Mouse (Mus musculus): ENCODE results near the gene Gm10320. TPM values are rescaled to one million over a fixed set of nuclear protein-coding genes. Genes with fewer than 3 reads are reported as not detected.

The Gm10320 gene
- polyA plus RNA-seq, 2 experiments, result 0.85 to 0.96 TPM

DNA sequence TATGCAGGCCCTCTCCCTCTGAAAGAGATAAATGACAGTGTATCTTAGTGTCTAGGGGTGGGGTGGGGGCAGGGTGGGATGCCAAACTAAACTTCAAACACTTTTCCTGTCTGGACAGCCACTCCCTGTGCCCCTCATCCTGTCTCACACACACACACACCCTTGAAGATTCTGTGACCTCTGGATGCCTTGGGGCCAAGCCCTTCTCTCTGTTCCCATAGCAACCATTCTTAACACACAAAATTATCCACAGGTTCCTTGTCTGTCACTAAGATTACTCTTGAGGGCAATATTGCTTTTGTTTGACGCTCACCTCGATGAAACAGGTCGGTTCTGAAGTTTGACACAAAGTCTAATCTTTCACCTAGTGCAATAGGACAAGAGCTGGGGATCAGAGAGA is 39.5 kb upstream of the Gm10320 start:
- H3K4me2 ChIP-seq (ENCODE audit: low read depth), result no peak overlapping the region
- no peak overlapping the region for H3K9ac ChIP-seq (replicated peaks)
- H3K27me3 ChIP-seq (ENCODE audit: control insufficient read depth, insufficient read depth, low read length), result no peaks in the 10 kb centered on the region
- TF ChIP-seq CTCF (IDR thresholded peaks at IDR 0.05; ENCODE audit: low read depth) (no peak), EP300 (IDR thresholded peaks at IDR 0.05; ENCODE audit: low read depth) (no peak)
- H3K4me1 ChIP-seq (replicated peaks; ENCODE audit: control insufficient read depth in 2 of 2, insufficient read depth in 2 of 2, low read length in 1 of 2), result peaks cover 0 to 2% of the 10 kb centered on the region in 2 experiments; a peak in 1 of 4 replicates
- WGBS (ENCODE audit: insufficient replicate concordance), result 54% methylated on average over 3 of the region's 3 CpGs
- DNase-seq (ENCODE audit: low read depth in 3 of 3, low spot score in 3 of 3) (no peak), ATAC-seq (ENCODE audit: insufficient read depth) (no peak)
- H3K9me3 ChIP-seq (ENCODE audit: control insufficient read depth, low read length), result no peaks in the 10 kb centered on the region
- no peak overlapping the region for H3K4me3 ChIP-seq (ENCODE audit: insufficient read depth in 1 of 2, low read depth in 2 of 2, low read length in 2 of 2)
- H3K36me3 ChIP-seq (replicated peaks; ENCODE audit: control insufficient read depth, insufficient read depth, low read depth), result no peaks in the 10 kb centered on the region
- no peak overlapping the region for H3K27ac ChIP-seq

GRCm38 (mm10) chr13:98523719-98524316 is 32.0 kb upstream of the Gm10320 start:
- H3K27me3 ChIP-seq (ENCODE audit: control insufficient read depth, insufficient read depth, low read length), result no peaks in the 10 kb centered on the region
- ATAC-seq (ENCODE audit: insufficient read depth) (no peak), DNase-seq (ENCODE audit: low read depth in 3 of 3, low spot score in 3 of 3) (no peak)
- TF ChIP-seq EP300 (IDR thresholded peaks at IDR 0.05; ENCODE audit: low read depth), result no peak
- H3K4me2 ChIP-seq (ENCODE audit: low read depth), result no peak overlapping the region
- no peak overlapping the region for H3K4me3 ChIP-seq (ENCODE audit: insufficient read depth in 1 of 2, low read depth in 2 of 2, low read length in 2 of 2)
- H3K9ac ChIP-seq (replicated peaks), result no peak overlapping the region
- H3K36me3 ChIP-seq (replicated peaks; ENCODE audit: control insufficient read depth, insufficient read depth, low read depth), result no peaks in the 10 kb centered on the region
- WGBS (ENCODE audit: insufficient replicate concordance), result 69% methylated on average over 6 of the region's 6 CpGs
- H3K9me3 ChIP-seq (ENCODE audit: control insufficient read depth, low read length), result no peaks in the 10 kb centered on the region
- no peak overlapping the region for H3K27ac ChIP-seq
- H3K4me1 ChIP-seq (replicated peaks; ENCODE audit: control insufficient read depth in 2 of 2, insufficient read depth in 2 of 2, low read length in 1 of 2), result no peaks in the 10 kb centered on the region

- WGBS (ENCODE audit: insufficient replicate concordance), result 17% methylated on average over 11 of the region's 11 CpGs
- no peak for ATAC-seq (ENCODE audit: insufficient read depth)
- no peaks in the 10 kb centered on the region for H3K27me3 ChIP-seq (ENCODE audit: control insufficient read depth, insufficient read depth, low read length)
- no peaks in the 10 kb centered on the region for H3K4me1 ChIP-seq (replicated peaks; ENCODE audit: control insufficient read depth in 2 of 2, insufficient read depth in 2 of 2, low read length in 1 of 2)
- no peak overlapping the region for H3K9ac ChIP-seq (replicated peaks)
- H3K4me2 ChIP-seq (ENCODE audit: low read depth), result no peak overlapping the region
- no peaks in the 10 kb centered on the region for H3K36me3 ChIP-seq (replicated peaks; ENCODE audit: control insufficient read depth, insufficient read depth, low read depth)
- H3K27ac ChIP-seq, result no peak overlapping the region
- no peak overlapping the region for H3K4me3 ChIP-seq (ENCODE audit: insufficient read depth in 1 of 2, low read depth in 2 of 2, low read length in 2 of 2)
- TF ChIP-seq EP300 (IDR thresholded peaks at IDR 0.05; ENCODE audit: low read depth), result no peak
- no peak for TF ChIP-seq CTCF (IDR thresholded peaks at IDR 0.05; ENCODE audit: low read depth)
- no peaks in the 10 kb centered on the region for H3K9me3 ChIP-seq (ENCODE audit: control insufficient read depth, low read length)
- no peak for DNase-seq (ENCODE audit: low read depth in 3 of 3, low spot score in 3 of 3)
Observed at GRCm38 (mm10) chr13:98518341-98518740, 26.5 kb upstream of the Gm10320 start.

DNA sequence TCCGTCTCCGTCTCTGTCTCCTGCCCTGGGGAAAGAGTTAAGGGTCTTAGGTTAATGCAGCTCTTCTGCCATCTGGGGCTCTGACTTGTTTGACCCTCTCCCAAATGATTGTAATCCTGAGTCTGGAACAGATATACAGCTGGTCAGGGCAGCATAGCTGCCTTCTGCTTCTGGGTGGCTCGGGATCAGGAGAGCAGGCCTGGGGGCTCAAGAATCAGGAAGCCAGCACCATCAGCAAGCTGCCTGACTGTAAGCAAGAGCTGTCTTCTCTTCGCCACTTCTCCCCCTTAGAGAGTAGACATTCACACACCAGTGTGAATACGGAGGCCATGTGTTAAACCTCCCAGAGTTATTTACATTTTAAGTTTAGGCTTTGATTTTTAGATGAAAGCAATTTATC is 25.9 kb upstream of the Gm10320 start:
- no peaks in the 10 kb centered on the region for H3K4me1 ChIP-seq (replicated peaks; ENCODE audit: control insufficient read depth in 2 of 2, insufficient read depth in 2 of 2, low read length in 1 of 2)
- no peaks in the 10 kb centered on the region for H3K36me3 ChIP-seq (replicated peaks; ENCODE audit: control insufficient read depth, insufficient read depth, low read depth)
- DNase-seq (ENCODE audit: low read depth in 3 of 3, low spot score in 3 of 3), result no peak
- no peak overlapping the region for H3K27ac ChIP-seq
- no peak overlapping the region for H3K4me2 ChIP-seq (ENCODE audit: low read depth)
- ATAC-seq (ENCODE audit: insufficient read depth), result no peak
- H3K4me3 ChIP-seq (ENCODE audit: insufficient read depth in 1 of 2, low read depth in 2 of 2, low read length in 2 of 2), result no peak overlapping the region
- 46% methylated on average over 5 of the region's 5 CpGs for WGBS (ENCODE audit: insufficient replicate concordance)
- no peak overlapping the region for H3K9ac ChIP-seq (replicated peaks)
- no peak for TF ChIP-seq EP300 (IDR thresholded peaks at IDR 0.05; ENCODE audit: low read depth)
- TF ChIP-seq CTCF (IDR thresholded peaks at IDR 0.05; ENCODE audit: low read depth), result no peak
- H3K9me3 ChIP-seq (ENCODE audit: control insufficient read depth, low read length), result no peaks in the 10 kb centered on the region
- H3K27me3 ChIP-seq (ENCODE audit: control insufficient read depth, insufficient read depth, low read length), result no peaks in the 10 kb centered on the region

GRCm38 (mm10) chr13:98516985-98517384 is 25.2 kb upstream of the Gm10320 start:
- TF ChIP-seq CTCF (IDR thresholded peaks at IDR 0.05; ENCODE audit: low read depth), result no peak
- H3K4me3 ChIP-seq (ENCODE audit: insufficient read depth in 1 of 2, low read depth in 2 of 2, low read length in 2 of 2), result no peak overlapping the region
- H3K36me3 ChIP-seq (replicated peaks; ENCODE audit: control insufficient read depth, insufficient read depth, low read depth), result no peaks in the 10 kb centered on the region
- no peak overlapping the region for H3K4me2 ChIP-seq (ENCODE audit: low read depth)
- DNase-seq (ENCODE audit: low read depth in 3 of 3, low spot score in 3 of 3) (no peak), ATAC-seq (ENCODE audit: insufficient read depth) (no peak)
- H3K9me3 ChIP-seq (ENCODE audit: control insufficient read depth, low read length), result no peaks in the 10 kb centered on the region
- no peak overlapping the region for H3K9ac ChIP-seq (replicated peaks)
- H3K27me3 ChIP-seq (ENCODE audit: control insufficient read depth, insufficient read depth, low read length), result no peaks in the 10 kb centered on the region
- WGBS (ENCODE audit: insufficient replicate concordance), result 71% methylated on average over 4 of the region's 4 CpGs
- no peak overlapping the region for H3K27ac ChIP-seq
- no peaks in the 10 kb centered on the region for H3K4me1 ChIP-seq (replicated peaks; ENCODE audit: control insufficient read depth in 2 of 2, insufficient read depth in 2 of 2, low read length in 1 of 2)

All from liver, embryonic 14.5 days (tissue).